Mouse (Mus musculus) adrenal gland, adult 8-10 months (tissue): ENCODE results near the gene Spa17. TPM values are rescaled to one million over a fixed set of nuclear protein-coding genes. Genes with fewer than 3 reads are reported as not detected.

Experiments
- DNase-seq: peaks from one replicate; pipeline ENCODE4 v3.0.0; 2022
- total RNA-seq, 4 experiments: library from RNA; stranded (reverse); gene quantifications; 2 replicates each; pipeline ENCODE4 v1.2.4; 2022

The Spa17 gene
- total RNA-seq, 4 experiments from 2014 or later, result 0.99 to 5.1 (median 3.2) TPM

- no peak for DNase-seq
Measured at GRCm38 (mm10) chr9:37615220-37615619, 1.7 kb upstream of the Spa17 start.

GRCm38 (mm10) chr9:37614316-37614715 is 794 bp upstream of the Spa17 start:
- DNase-seq, result no peak

GRCm38 (mm10) chr9:37613911-37614280 is 374 bp upstream of the Spa17 start:
- DNase-seq, result no peak

- no peak for DNase-seq
Measured at GRCm38 (mm10) chr9:37609558-37609957, 4.0 kb downstream of the Spa17 start.

DNA sequence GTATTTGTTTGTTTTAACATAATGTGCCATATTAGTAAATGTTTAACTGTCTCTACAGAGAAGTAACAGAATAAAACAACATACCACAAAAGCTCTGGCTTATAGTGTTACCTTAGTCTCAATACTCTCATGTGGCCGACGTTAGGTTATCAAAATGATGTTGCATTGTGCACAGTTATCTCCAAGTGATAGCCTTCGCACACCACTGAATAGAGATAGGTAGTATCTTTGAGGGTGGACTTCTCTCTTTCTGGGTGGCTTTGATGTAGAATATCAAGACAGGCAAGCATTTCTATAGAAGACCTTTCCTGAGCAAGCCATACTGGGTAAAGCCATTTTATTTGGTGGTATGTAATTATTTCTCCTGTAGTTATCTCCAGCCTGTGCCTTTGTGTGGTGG is 8.4 kb downstream of the Spa17 start:
- DNase-seq, result no peak

DNA sequence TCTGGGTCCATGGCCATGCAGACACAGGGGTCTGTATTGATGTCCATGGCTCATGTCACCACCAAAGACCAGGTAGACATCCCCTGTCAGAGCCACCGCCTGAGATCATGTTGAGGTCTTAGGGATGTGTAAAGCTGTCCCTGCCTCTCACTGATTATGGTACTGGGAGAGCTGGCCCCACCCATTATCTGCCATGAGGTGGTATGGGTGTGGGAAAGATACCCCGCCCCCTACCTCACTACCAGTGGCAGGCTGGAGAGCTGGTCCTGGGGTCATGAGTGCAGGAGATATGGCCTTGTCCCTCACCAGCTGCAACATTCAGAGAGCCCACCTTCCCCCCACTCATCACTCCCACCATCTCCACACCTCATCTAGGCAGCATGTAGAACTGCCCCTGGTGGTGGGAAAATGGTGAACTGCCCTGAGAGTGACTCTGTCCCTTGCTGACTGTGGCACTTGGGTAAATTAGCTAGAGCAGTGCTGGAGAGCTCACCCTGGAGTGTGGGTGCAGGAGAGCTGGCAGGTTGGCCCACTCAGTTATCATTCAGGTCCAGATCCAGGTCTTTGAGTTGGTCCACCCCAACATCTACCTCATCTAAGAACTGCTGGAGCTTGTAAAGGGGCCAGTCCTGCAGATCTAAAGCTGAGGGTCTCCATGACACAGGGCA is 12.8 kb downstream of the Spa17 start:
- no peak for DNase-seq

GRCm38 (mm10) chr9:37598637-37599036 is 14.9 kb downstream of the Spa17 start:
- DNase-seq, result no peak

GRCm38 (mm10) chr9:37595570-37595969 is 18.0 kb downstream of the Spa17 start:
- DNase-seq, result no peak

GRCm38 (mm10) chr9:37593690-37594089 is 19.8 kb downstream of the Spa17 start:
- DNase-seq, result no peak

DNA sequence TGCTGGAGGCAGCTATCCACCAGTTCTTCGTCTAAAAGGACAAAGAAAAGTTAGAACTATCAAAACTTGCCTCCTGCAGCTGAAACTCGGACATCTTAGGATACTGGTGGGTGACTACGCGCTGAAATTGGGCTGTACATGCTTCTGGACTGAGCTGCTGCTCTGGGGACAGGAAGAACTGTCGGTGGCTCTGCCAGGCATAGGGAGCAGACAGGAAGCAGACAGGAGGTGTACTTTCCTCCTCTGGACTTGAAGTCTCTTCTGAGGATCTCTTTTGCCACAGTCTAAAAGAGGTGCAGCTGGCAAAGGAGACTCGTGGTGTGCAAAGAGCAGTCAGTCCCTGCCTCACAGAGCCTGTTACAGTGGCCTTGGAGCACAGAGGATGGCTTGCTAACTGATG is 20.9 kb downstream of the Spa17 start:
- DNase-seq, result no peak

DNA sequence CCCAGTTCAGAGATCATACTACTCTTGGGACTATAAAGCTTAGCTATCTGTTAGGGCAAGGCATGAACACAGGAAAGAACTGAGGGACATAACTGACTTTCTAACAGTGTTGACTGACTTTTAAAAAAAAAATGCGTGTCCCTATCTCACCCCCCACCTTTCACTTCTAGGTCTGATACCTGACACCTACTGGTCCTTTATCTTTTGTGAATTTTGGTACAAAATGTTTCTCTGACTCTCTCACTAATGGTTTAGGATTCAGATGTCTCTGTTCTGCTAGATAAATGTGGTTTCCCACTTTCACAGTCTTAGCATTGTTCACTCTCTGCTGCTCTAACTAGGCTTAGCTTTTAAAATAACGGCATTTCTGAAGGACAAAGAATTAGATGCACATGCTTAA is 21.5 kb downstream of the Spa17 start:
- DNase-seq, result no peak

DNA sequence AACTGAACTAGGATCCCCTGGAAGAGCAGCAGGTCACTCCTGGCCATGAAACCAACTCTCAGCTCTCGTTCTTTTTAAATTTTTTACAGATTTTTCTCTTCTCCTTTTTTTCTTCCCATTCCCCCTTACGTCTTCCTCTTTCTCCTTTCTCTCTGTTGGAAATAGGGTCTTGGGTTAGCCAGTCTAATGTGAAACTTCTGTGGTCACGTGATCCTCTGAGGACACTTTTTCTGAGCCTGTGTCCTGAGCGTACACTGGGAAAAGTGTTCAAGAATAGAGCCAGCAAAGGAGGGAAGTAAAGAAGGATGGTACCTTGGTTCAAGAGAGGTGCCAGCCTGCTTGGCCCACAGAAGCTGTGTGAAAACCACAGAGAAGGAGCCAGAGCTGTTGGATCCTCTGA is 23.1 kb downstream of the Spa17 start:
- no peak for DNase-seq

DNA sequence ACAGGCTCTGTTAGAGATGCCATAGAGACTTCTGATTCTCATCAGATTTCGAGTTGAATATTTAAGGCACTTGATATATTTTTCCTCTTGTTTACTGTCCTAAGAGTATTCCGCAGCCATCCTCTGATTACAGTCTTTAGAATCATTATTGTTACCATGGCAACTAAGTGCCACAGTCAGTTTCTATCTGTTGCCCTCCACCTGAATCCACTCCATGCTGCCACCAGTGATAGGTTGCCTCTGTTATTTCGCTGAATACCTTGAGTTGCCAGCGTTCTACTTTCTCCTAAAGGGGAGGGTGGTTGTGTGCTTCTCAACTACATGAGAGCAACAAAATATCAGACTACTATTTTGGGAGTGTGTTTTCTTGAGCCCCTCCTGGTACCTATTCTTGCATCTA is 26.8 kb downstream of the Spa17 start:
- DNase-seq, result no peak

DNA sequence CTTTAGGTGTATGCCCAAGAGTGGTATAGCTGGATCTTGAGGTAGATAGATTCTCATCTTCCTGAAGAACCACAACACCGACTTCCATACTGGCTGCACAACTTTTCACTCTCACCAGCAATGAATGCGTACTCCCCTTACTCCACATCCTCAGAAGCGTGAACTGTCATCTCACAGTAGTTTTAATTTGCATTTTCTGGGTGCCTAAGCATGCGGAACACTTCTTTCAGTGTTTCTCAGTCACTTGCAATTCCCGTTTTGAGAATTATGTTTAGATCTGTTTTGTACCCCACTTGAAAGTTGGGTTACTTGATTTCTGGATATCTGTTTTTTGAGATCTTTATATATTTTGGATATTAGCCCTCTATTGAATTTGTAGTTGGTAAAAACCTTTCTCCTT is 29.9 kb downstream of the Spa17 start:
- DNase-seq, result no peak

DNA sequence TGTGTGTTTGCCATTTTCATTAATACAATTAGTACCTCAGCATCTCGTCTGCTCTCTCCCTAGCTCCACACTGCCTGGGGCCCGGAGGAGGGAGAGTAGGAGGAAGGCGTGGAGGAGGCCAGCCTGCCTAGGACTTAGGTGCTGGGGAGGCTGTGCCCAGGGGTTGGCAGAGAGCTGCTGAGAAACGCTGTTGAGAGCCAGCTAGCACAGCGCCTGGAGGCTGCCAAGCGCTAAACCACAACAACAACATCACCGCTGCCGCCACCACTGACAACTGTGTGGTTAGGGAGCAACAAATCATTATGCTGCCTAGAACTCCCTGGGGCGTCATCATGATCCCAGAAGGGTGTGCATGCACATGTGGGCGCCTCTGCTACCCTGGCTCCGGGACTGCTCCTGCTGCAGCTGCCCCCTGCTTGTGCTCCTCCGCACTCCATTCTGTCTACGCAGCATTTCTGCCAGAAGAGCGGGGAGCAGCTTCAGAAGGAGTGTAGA is 37.0 kb downstream of the Spa17 start:
- no peak for DNase-seq

DNA sequence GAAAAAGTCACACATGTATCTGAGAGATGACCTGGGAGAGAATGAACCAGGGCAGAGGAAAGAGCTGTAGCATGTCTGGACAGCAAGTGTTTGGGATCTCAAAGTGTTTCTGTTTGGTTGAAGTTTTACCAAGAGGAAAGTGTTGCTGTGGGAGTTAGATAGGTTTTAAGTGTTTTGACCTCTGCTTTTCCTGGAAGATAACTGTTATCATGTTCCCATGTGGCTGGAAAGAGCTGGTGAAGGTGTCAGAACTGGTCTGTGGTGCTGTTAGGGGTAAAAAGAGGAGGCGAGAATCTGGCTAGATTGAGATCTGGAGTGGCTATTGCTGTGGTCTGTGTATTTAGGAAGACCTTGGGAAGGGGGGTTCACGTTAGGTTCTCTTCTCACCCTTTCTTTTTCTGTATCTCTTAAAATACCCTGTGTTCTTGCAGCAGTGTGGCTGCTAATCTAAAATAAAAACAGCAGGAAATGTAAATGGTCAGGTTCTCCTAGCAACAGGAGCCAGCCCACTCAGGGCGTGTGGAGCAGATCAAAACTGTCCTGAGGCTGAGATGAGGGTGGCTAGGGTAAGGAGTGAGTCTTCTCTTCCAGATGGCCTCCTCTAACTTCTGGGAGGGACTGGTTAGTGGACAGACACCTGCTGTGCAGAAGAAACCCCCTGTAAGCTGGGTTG is 41.2 kb downstream of the Spa17 start:
- DNase-seq, result no peak

GRCm38 (mm10) chr9:37569231-37569835 is 44.2 kb downstream of the Spa17 start:
- DNase-seq, result no peak

- DNase-seq, result no peak
Measured at GRCm38 (mm10) chr9:37568605-37569214, 44.8 kb downstream of the Spa17 start.

GRCm38 (mm10) chr9:37567892-37568604 is 45.5 kb downstream of the Spa17 start:
- no peak for DNase-seq

DNA sequence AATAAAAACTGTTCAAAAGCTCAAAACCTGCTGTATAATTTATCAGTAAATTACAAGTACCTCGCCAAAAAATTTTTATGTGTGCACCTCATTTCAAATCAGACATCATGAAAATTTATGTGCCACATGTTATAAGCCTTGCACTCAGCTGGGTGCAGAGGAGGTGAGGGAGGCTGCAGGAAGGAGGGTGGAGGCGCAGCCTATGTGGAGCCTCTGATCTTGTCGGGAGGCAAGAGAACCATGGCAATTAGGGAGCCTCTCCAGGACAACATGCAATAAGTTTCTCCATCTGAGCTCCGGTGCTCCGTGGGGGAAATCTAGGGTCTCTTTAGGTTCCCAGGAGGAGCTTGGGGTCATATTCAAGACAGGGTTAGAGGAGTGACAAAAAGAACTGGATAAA is 46.1 kb downstream of the Spa17 start:
- no peak for DNase-seq

DNA sequence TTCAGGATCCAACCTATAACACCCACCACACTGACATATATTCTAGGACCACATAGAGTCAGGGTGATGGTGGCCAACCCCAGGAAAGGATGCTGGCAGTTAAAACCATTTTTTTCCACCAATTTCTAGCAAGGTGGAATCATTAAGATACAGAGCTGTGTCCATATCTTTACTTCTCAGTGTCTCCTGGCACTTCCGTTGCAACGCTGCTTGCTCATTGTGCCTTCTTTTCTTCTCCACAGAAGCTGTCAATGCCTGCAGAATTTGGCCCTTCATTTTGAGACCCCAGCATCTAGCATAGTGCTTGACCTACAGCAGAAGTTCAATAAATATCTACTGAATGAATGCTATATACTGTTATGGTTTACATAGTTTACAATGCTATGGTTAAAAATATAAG is 46.5 kb downstream of the Spa17 start:
- DNase-seq, result no peak

DNA sequence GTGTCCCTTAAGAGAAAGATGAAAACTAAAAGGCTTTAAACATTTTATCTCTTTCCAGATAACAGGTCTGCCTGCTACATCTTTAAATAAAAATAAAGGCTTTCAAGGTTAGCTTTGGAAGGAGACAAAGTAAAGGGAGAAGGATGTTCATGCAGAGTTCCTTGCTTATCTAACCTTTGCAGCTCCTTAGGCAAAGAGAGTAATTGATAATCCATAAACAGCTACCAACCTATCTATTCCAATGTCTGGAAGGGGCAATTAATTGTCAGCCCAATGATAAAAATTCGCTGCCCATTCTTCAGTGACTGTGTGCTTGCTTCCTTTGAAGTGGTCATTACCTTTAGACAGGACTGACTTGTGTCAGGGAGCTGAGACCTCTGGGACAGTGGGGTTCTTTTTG is 49.7 kb downstream of the Spa17 start:
- DNase-seq, result no peak

DNA sequence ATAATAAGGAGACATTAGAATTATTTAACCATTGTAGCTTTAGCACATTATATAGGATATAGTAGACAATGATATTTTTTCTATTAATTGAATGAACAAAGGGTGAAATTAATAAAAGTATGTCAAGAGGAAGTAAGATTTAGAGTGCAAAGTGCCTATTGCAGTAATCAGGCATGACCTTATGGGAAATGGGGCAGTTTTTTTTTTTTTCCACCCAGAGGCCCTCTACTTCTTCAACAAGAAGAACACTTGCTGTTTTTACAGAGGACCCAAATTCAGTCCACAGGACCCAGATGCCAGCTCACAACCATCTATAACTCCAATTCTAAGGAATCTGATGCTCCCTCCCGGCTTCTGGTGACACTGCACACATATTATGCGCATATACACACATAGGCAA is 52.9 kb downstream of the Spa17 start:
- no peak for DNase-seq
